Mouse (Mus musculus) central nervous system, embryonic 11.5 days (tissue): Measurements from ENCODE around the gene Ybx1. TPM values are rescaled to one million over a fixed set of nuclear protein-coding genes. Genes with fewer than 3 reads are reported as not detected.

Experiments
- polyA plus RNA-seq: library from polyadenylated mRNA; depleted of rRNA; stranded (reverse); fragments of >200 nt; gene quantifications from 2 replicates; pipeline ENCODE4 v1.2.3, GENCODE M21; 2012; rRNA removed

Ybx1 gene
- polyA plus RNA-seq: 896 and 955 TPM in 2 replicates

DNA sequence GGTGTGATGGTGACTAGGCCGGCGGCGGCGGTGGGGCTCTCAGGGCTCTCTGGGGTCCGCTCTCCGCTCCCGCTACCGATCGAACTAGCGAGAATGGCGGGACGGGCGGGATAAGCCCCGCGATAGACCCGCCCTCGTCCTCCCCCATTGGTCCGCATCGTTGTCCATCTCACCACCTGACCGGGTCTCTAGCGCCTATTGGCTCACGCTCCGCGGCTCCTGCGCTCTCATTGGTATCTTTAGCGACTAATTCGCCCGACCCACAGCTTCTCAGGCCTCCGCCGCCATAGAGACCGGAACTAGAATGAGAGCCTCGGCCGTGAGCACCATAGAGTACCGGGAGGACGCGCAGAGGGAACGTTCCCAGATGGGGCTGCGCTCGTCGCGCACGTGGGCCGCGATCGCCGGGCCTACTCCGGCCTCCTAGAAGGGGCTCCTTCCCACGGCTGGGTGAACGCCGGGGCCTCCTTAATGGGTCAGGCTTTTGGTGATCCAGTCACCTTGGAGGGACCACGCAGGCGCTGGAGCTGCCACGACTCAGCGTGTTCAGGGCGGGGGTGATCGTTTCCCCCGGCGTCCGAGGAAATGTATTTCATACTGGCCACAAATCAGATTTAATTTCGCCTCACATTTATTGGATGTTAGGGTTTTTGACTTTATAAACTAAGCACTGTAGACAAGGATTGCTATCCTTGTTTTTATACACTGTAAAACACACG is at the start of gene Ybx1:
Gene Ybx1, minus strand, starts transcription at position 190 of the 719 bp plus-strand sequence.

DNA sequence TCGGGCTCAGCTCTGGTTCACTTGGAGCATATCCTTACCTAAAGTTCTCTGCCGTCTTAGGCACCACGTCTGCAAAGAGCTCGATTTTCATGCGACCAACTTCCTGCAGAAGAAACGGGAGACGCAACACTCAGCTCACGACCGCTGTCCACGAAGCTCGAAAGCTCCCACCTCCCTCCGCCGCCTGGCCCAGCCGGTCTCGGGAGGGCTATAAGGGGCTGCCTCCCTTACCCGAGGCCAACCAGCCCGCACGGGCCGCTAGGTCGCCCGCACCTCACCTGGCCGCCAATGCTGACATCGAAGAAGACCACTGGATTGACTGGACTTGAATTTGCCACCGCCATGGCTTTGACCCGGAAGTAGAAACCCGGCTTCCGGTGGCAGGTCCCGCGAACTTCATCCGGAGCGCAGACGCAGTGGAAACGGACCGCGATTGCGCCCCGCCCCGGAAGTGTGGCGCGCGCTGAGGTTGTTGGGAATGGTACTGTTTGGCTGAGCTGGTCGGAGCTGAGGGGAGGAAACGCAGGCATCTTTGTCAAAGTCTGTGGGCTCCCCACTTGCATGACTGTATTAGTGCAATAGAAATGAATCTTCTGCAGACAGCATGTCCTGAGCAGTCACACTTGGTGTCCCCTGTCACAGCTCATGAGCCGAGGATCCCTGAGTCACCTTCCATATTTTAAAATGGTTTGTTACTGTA is 25.9 kb upstream of the Ybx1 start, which contains the start of gene Ppih:
Gene Ppih, minus strand, starts transcription at position 416 of the 700 bp plus-strand sequence.

GRCm38 (mm10) chr4:119255351-119255750 is 39.1 kb downstream of the Ybx1 start, which contains the start of gene Cldn19:
Cldn19 (plus strand) TSS chr4:119255414.

DNA sequence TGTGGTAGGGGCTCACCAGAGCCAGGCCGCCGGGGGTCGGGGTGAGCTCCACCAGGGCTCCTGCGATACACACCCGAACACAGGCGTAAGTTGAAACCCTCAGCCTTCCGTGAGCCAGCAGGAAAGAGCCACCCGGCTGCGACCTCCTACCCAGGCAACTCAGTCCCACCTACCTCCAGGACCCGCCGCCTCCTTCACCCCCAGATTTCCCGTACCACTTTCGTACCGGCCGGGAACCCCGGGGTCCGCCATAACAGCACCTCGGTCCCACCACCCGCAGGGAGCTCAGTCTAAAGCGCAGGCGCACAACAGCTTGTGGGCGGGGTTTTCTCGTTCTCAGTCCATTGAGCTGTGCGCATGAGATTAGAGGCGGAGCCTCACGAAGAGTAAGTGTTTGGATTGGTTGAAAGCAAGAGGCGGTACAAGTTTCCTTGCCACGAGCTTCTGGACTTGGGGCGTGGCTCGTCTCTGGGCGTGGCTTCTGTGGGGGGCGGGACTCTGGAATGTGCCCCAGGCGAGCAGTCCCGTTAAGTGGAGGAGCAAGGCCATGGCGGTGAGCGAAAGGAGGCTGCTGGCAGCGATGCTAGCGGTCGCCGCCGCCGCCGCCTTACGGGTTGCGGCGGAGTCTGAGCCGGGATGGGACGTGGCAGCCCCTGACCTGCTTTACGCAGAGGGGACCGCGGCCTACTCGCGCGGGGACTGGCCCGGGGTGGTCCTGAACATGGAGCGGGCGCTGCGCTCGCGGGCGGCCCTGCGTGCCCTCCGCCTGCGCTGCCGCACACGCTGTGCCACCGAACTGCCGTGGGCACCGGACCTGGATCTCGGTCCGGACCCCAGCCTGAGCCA is 61.8 kb downstream of the Ybx1 start, which contains the start of the genes AU022252 and P3h1:
Gene AU022252, minus strand, starts transcription at position 303 of the 846 bp plus-strand sequence.
Gene P3h1, plus strand, starts transcription at position 506 of the 846 bp plus-strand sequence.

Other genes starting within 250 kb of the Ybx1 start
- gene Slc2a1, start 185.9 kb downstream of the Ybx1 start, polyA plus RNA-seq: 77.0 and 86.0 TPM in 2 replicates
- gene Zfp691, start 120.4 kb downstream of the Ybx1 start, polyA plus RNA-seq: 9.7 and 14.4 TPM in 2 replicates
- gene Ermap, start 104.6 kb downstream of the Ybx1 start, polyA plus RNA-seq: 19.8 and 21.1 TPM in 2 replicates
- 94.0 and 96.6 TPM in 2 replicates for gene Svbp, start 99.3 kb downstream of the Ybx1 start, polyA plus RNA-seq
- 0.08 and 0.22 TPM in 2 replicates for gene Tmem269, start 76.4 kb downstream of the Ybx1 start, polyA plus RNA-seq
- 13.9 and 18.3 TPM in 2 replicates for gene AU022252, start 61.9 kb downstream of the Ybx1 start, polyA plus RNA-seq
- gene P3h1, start 61.7 kb downstream of the Ybx1 start, polyA plus RNA-seq: 33.3 and 35.2 TPM in 2 replicates
- gene Cldn19, start 39.2 kb downstream of the Ybx1 start, polyA plus RNA-seq: 0.13 and 0.27 TPM in 2 replicates
- 113 and 127 TPM in 2 replicates for gene Ppih, start 25.9 kb upstream of the Ybx1 start, polyA plus RNA-seq
- gene Ccdc30, start 120.9 kb upstream of the Ybx1 start, polyA plus RNA-seq: 6.0 and 9.9 TPM in 2 replicates
- 12.4 and 13.1 TPM in 2 replicates for gene Ppcs, start 127.8 kb upstream of the Ybx1 start, polyA plus RNA-seq
- 0.09 and 0.16 TPM in 2 replicates for gene Zmynd12, start 128.2 kb upstream of the Ybx1 start, polyA plus RNA-seq
- 2.8 and 3.7 TPM in 2 replicates for gene Rimkla, start 198.0 kb upstream of the Ybx1 start, polyA plus RNA-seq
- 16.8 and 29.2 TPM in 2 replicates for gene Foxj3, start 242.4 kb upstream of the Ybx1 start, polyA plus RNA-seq
- 3.8 and 4.1 TPM in 2 replicates for gene Frg2f1, start 244.9 kb upstream of the Ybx1 start, polyA plus RNA-seq